Mouse (Mus musculus) liver, adult 2 months (tissue): ENCODE results near the gene Nap1l4.

Experiments
- CTCF ChIP-seq: fragments of 200-500 bp; IDR thresholded peaks from 2 replicates; pipeline ENCODE4 v1.5.1; 2011; ENCODE audit warnings: low read depth, low read length, control low read depth
- POLR2A ChIP-seq: fragments of 200-500 bp; IDR thresholded peaks from 2 replicates; pipeline ENCODE4 v1.6.1; 2011; ENCODE audit warnings: low read length, control low read depth; ENCODE audit not compliant: insufficient read depth; ENCODE audit errors: extremely low read depth

GRCm38 (mm10) chr7:143480498-143480897 is 68.4 kb downstream of the Nap1l4 start:
- TF ChIP-seq CTCF (peak; percentile 82), POLR2A (no peak)
